Mouse (Mus musculus) 3134 (cell line): Measurements from ENCODE around the gene Nfasc.
A peak's percentile ranks its signal among the peaks of the same experiment; 100 is the strongest.

Experiments
- DNase-seq: peaks from one replicate; pipeline ENCODE4 v3.0.0-alpha.2; 2011; ENCODE audit warnings: low spot score; ENCODE audit not compliant: insufficient read length; ENCODE audit errors: extremely low read depth

The Nfasc gene

DNA sequence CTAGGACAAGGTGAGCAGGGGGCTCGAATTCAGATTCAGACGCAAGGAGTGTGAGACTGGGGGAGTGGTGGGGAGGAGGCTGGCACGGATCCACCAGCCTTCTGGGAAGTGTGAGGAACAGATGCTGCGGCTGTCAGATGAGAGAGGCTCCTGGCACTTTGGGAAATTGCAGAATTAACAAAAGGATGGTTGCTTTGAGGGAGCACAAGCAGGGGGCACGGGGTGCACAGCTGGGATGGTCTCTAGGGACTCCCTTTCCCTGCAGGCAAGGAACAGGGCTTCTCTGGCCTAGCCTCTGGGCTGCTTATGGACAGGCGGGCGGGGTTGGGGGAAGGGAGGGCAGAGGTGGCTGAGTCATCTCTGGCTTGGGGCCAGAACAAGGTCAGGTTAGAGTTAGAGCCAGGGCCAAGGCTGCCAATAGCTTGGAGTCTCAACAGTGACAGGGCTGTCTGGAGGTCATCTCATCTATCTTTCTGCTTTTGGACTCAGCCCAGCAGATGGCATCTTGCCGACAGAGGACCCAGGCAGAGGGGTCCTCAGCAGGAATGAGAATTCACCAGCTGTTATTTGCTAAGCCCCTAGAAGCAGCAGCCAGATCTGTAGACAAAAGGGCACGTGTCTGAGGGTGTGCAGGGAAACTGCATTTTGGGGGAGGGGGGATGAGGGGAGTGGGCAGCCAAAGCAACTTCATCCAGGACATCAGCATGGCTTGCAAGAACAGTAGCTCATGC is 183.5 kb downstream of the Nfasc start:
- DNase-seq = peak; percentile 63

DNA sequence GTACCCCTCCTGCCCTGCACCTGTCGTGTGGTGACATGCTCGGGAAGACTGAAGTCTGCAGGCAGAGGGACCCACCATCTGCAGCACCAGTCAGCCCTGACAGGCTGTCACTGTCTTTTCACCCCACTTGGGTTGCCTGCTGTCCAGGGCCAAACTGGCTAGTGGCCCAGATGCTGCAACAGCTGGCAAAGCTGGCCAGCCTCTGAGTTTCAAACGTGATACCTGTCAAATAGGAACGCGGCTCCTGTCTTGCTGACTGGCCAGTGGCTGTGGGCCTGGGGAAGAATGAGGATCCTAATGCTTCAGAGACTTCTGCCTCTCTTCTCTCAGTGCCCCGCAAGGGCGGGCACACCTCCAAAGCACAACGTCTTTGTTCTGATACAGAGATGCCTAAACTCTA is 197.8 kb downstream of the Nfasc start:
- no peak for DNase-seq

- no peak for DNase-seq
Observed at GRCm38 (mm10) chr1:132542762-132543306, 198.8 kb downstream of the Nfasc start, which contains the start of gene Cntn2. Cntn2 (minus strand) TSS chr1:132543256.

GRCm38 (mm10) chr1:132541824-132542599 is 199.6 kb downstream of the Nfasc start:
- DNase-seq = no peak

- no peak for DNase-seq
Observed at GRCm38 (mm10) chr1:132541171-132541823, 200.3 kb downstream of the Nfasc start.

DNA sequence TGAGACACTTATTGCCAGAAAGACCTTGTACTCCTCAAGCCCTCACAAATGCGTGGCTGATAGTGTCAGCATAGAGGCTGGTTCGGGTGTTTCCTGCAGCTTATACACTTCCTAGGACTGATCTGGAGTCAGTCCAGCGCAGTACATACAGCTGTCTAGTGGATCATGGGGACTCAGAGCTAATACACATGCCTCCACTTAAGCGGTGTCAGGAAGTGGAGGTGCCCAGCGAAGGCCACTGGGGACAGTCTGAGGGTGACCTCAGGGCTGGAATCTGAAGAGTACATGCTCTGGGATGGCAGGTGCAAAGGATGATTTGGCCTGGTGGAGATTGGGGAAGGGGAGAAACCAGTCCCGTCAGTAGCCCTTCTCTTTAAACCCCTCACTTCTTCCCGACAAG is 200.9 kb downstream of the Nfasc start:
- no peak for DNase-seq

DNA sequence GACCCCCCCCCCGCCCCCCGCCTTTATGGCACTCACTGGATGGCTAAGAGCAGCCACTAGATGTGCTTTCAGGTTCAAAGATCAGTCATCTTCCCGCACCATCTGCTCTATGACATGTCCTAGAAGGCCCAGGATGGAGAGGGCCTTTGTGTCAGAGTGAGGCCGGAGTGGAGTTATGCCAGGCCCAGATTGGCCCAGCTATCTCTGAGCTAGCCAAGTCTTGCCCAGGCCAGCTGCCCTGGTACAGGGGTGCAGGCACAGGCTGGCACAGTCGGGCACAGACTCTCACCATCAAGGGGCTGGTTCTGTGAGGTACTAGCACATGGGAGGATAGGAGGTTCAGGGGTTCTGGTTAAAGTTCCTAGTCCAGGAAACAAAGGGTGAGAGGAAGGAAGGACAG is 203.9 kb downstream of the Nfasc start:
- no peak for DNase-seq

- DNase-seq = no peak
Observed at GRCm38 (mm10) chr1:132536416-132536815, 205.2 kb downstream of the Nfasc start.

DNA sequence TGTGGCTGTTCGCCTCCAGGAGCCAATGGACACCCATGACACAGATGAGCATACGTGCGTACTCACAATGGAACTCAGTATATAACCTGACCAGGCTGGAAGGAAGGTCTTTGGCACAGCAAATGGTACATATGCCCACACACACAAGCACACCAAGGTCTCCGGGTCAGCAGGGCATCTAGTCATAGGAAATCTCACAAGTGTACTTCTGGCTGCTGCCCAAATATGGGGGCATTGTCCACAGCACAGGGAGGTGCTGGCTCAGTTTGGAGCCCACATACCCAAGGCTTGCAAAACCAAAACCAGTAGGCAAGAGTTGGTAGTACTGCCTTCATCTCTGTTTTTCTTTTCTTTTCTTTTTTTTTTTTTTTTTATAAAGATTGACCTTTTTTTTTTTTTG is 206.1 kb downstream of the Nfasc start:
- DNase-seq = no peak

GRCm38 (mm10) chr1:132533840-132534239 is 207.8 kb downstream of the Nfasc start:
- no peak for DNase-seq

GRCm38 (mm10) chr1:132532521-132532920 is 209.1 kb downstream of the Nfasc start:
- no peak for DNase-seq

GRCm38 (mm10) chr1:132530631-132531191 is 210.9 kb downstream of the Nfasc start:
- DNase-seq = no peak

DNA sequence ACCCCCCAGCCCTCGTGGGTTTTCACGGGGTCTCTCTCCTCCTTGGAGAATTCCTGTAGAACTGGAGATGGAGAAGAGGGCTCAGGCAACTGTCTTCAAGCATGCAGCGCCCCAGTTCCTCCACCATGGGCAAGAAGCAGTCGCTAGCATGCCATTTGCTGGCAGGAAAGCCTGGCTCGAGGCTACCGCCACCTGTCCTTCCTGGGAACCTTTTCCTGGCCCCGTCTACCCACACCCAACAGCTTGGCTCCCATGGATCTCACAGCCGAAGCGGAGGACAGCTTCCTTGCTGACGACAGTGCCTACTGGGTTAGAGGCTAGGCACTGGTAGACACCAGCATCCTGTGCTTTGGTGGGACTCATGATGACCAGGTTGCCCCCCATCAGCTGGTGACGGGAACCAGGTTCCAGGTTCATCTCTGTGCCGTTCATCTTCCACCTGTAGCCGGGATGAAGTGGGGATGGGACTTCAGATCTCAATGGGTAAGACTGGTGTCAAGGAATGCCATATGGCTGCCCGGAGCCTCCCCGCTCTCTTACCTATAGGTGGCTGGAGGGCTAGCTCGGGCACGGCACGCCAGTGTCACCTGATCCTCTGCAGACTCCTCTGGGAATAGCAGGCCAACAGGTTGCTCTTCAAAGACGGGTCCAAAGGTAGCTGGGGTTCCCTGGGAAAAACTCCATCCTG is 212.8 kb downstream of the Nfasc start:
- DNase-seq = no peak

DNA sequence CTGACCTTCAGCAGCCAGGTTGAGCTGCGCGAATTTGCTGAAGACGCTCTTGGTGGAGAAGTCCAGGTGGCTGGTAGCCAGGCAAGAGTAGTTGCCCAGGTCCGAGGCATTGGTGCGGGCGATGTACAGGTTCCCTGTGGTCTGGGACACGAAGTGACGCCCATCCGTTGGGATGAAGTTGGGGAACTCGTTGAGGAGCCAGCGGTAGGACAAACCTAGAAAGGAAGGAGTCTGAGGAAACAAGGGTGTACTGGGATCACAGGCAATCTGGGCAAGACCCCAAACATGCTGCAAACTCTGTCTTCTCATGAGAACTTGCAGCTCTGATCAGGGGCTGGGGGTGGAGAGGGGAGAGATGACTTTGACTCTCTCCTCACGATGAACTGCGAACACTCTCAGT is 213.5 kb downstream of the Nfasc start:
- DNase-seq = no peak

DNA sequence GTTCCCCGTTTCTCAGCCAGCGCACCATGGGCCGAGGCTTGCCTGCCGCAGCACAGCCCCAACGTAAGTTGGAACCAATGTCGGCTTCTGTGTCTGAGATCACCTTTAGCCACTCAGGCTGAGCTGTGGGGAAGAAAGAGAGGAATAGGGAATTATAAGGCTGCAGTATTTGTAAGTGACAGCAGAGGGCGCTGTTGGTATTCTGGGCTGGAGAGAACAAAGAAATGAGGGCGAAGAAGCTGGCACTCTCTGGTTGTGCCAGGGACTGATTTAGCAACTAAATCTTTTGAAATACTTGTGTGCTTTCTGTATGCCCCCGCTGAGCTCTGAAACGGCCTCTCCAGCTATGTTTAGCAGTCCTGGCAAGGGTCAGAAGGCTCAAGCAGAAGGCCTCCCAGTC is 215.8 kb downstream of the Nfasc start:
- peak; percentile 28 for DNase-seq

GRCm38 (mm10) chr1:132523920-132524319 is 217.7 kb downstream of the Nfasc start:
- DNase-seq = no peak

GRCm38 (mm10) chr1:132523048-132523447 is 218.5 kb downstream of the Nfasc start:
- DNase-seq = no peak

DNA sequence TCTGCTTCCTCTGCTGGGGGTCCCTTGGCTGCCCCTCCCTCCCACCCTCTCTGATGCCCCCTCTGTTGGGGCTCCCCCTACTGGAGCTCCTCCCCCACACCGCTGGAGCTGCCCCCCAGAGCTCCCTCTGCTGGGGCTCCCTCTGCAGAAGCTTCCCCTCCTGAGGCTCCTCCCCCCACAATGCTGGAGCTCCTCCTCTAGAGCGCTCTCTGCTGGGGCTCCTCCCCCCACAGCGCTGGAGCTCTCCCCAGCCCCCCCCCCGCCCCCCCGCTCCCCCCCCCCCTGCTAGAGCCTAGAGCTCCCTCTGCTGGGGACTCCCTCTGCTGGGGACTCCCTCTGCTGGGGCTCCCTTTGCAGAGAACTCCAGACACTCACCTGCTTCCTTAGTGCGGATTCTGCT is 220.8 kb downstream of the Nfasc start:
- DNase-seq = no peak

- no peak for DNase-seq
Observed at GRCm38 (mm10) chr1:132519734-132520133, 221.9 kb downstream of the Nfasc start.

DNA sequence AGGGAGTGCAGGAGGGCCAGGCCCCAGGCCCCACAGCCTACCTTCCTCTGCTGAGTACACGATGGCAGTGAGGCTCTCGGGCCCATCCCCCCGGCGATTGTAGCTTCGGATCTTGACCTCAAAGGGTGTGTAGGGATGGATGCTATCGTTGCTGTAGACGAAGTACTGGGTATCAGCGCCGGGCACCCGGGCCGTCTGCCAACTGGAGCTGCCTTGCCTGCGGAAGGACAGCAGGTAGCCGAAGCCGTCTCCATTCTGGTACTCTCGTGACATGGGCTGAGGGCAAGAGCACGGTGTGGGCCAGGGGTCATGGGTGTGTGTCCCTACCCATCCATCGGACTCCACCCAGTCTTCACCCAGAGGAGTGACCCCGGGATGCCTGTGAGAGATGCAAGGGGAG is 223.0 kb downstream of the Nfasc start:
- DNase-seq = no peak
